Comparison of ENCODE assay signal across 30 mouse cellular contexts in genomic region chr1:138896088-138896487, GRCm38 (mm10). TPM values are rescaled to one million over a fixed set of nuclear protein-coding genes. Genes with fewer than 3 reads are reported as not detected.
A peak's percentile ranks its signal among the peaks of the same experiment; 100 is the strongest.
DNase-seq lines count a peak whose midpoint lies in the region; TF ChIP-seq lines count a peak whose summit lies in the region.
"Had no signal": no experiment of that assay in that cellular context is flagged by ENCODE, and none has a peak within 500 bp of the region (broad histone marks: within the 10 kb centered on the region; RNA-seq: fewer than 3 reads in every experiment).

No protein-coding gene starts in this region.

- TF ChIP-seq POLR2A in heart, adult 2 months (IDR thresholded peaks at IDR 0.05; ENCODE audit: insufficient read depth, low read depth, low read length), result no peak

- no peak overlapping the region for H3K4me3 ChIP-seq in heart, adult 2 months
- H3K4me3 ChIP-seq: forebrain, embryonic 13.5 days; heart, embryonic 15.5 days; left cerebral cortex, adult 2 months; liver, embryonic 15.5 days; lung, embryonic 15.5 days; megakaryocyte, embryonic 14.5 days; midbrain, embryonic 12.5 days; neural tube, embryonic 13.5 days had no signal

- H3K4me1 ChIP-seq in heart, adult 2 months (ENCODE audit: control insufficient read depth, insufficient read depth, low read length), result no peaks in the 10 kb centered on the region
- H3K4me1 ChIP-seq: forebrain, embryonic 13.5 days; heart, embryonic 15.5 days; liver, embryonic 15.5 days; lung, embryonic 15.5 days; midbrain, embryonic 12.5 days; neural tube, embryonic 13.5 days had no signal

- no peak for DNase-seq in heart, adult 2 months
- DNase-seq in heart, postnatal 36 days, result no peak
- DNase-seq in kidney, adult 9 months, result peak; percentile 3
- no peak for DNase-seq in kidney, adult 11 months
- peak; percentile 7 for DNase-seq in 416B (ENCODE audit: low read depth)
- DNase-seq in NIH3T3 (ENCODE audit: low read depth), result peak; percentile 26
- no peak for DNase-seq in cerebellum, adult 9-11 months
- DNase-seq: adrenal gland, adult 8-10 months; B cell, adult 2 months; cerebellum, adult 2 months; cerebellum, postnatal 36 days; gastrocnemius, postnatal 14 days; kidney, postnatal 14 days; left cerebral cortex, postnatal 4 days; lung, postnatal 4 days; right cerebral cortex, postnatal 4 days; thymus, adult 2 months; thymus, postnatal 36 days had no signal

- H3K36me3 ChIP-seq in heart, adult 2 months (ENCODE audit: control insufficient read depth, insufficient read depth, low read length), result no peaks in the 10 kb centered on the region
- H3K36me3 ChIP-seq: heart, embryonic 15.5 days; liver, embryonic 15.5 days; lung, embryonic 15.5 days; midbrain, embryonic 12.5 days; neural tube, embryonic 13.5 days had no signal

- no peak for TF ChIP-seq EP300 in heart, adult 2 months (IDR thresholded peaks at IDR 0.05; ENCODE audit: insufficient read depth, low read depth, low read length)

- H3K27me3 ChIP-seq in heart, adult 2 months (ENCODE audit: control insufficient read depth, insufficient read depth, low read length), result no peaks in the 10 kb centered on the region
- H3K27me3 ChIP-seq: forebrain, embryonic 13.5 days; heart, embryonic 15.5 days; liver, embryonic 15.5 days; lung, embryonic 15.5 days; megakaryocyte, embryonic 14.5 days; midbrain, embryonic 12.5 days; neural tube, embryonic 13.5 days had no signal

- H3K27ac ChIP-seq in heart, adult 2 months, result no peak overlapping the region
- H3K27ac ChIP-seq: forebrain, embryonic 13.5 days; heart, embryonic 15.5 days; hindbrain, embryonic 14.5 days; left cerebral cortex, adult 2 months; liver, embryonic 15.5 days; lung, embryonic 15.5 days; midbrain, embryonic 12.5 days; neural tube, embryonic 13.5 days had no signal

- 76% methylated on average over 3 of the region's 3 CpGs for WGBS in heart, adult 2 months

- intact Hi-C loops in heart, adult 2 months (cut with DNase I), result loop anchor here (5.0 kb wide), 2 partner anchors 186 to 261 kb away; no protein-coding TSS in a partner anchor
- intact Hi-C loops in heart, postnatal 36 days (cut with DNase I), result loop anchor here (5.0 kb wide), 2 partner anchors 186 to 261 kb away; no protein-coding TSS in a partner anchor

- H3K79me2 ChIP-seq in heart, adult 2 months (replicated peaks; ENCODE audit: control insufficient read depth, insufficient read depth, low read length), result no peaks in the 10 kb centered on the region

- TF ChIP-seq CTCF in heart, adult 2 months (IDR thresholded peaks at IDR 0.05), result peak; percentile 62

- no peak overlapping the region for H3K9ac ChIP-seq in heart, adult 2 months (ENCODE audit: low read depth, low read length)
- H3K9ac ChIP-seq: forebrain, embryonic 13.5 days; heart, embryonic 15.5 days; hindbrain, embryonic 14.5 days; liver, embryonic 15.5 days; lung, embryonic 15.5 days; midbrain, embryonic 12.5 days; neural tube, embryonic 13.5 days had no signal

RNA-seq across cellular contexts. Expression of gene 2310009B15Rik, which starts 39.4 kb away (rescaled TPM):
- total RNA-seq in heart, adult 2 months (2021), result 1 to 10 TPM; 8.0 to 8.3 TPM
- 12.2 and 13.1 TPM in 2 replicates for polyA plus RNA-seq in heart, adult 2 months (2012; rRNA removed)
- 10 to 100 TPM; 10.8 to 15.2 TPM for total RNA-seq in heart, postnatal 36 days (2021)

RNA-seq across cellular contexts. Expression of gene Lhx9, which starts 47.7 kb away (rescaled TPM):
- total RNA-seq in heart, adult 2 months (2021), result not detected
- polyA plus RNA-seq in heart, adult 2 months (2012; rRNA removed), result not detected in 2 replicates
- total RNA-seq in heart, postnatal 36 days (2021), result not detected
- total RNA-seq: adrenal gland, adult 8-10 months; gastrocnemius, postnatal 14 days; heart, adult 18-20 months; hematopoietic stem cell, adult 5-6 weeks had no signal
- polyA plus RNA-seq: activated CD4-positive, CD25-positive, alpha-beta regulatory T cell, adult 4 months; lung, embryonic 15.5 days had no signal

Comparison
In these comparisons a context has a peak if more than half of its experiments do, and no peak if none do; other contexts are left out.
1. DNase-seq: peak in kidney, adult 9 months (single experiment), 416B (single experiment) and NIH3T3 (single experiment); none in heart, adult 2 months (0 of 2), heart, postnatal 36 days (0 of 2), kidney, adult 11 months (single experiment) and cerebellum, adult 9-11 months (single experiment).